Comparison of ENCODE assay signal across 7 mouse cellular contexts in genomic region chr9:108284410-108284809, GRCm38 (mm10). TPM values are rescaled to one million over a fixed set of nuclear protein-coding genes. Genes with fewer than 3 reads are reported as not detected.
DNase-seq lines count a peak whose midpoint lies in the region; ATAC-seq lines count a peak whose summit lies in the region.

No protein-coding gene starts in this region.

- no peak overlapping the region for H3K9ac ChIP-seq in forebrain, embryonic 12.5 days

- H3K27me3 ChIP-seq in forebrain, embryonic 12.5 days, result no peaks in the 10 kb centered on the region
- H3K27me3 ChIP-seq in hindbrain, embryonic 10.5 days (ENCODE audit: insufficient read depth, poor library complexity, severe bottlenecking), result no peaks in the 10 kb centered on the region

- no peak overlapping the region for H3K4me3 ChIP-seq in forebrain, embryonic 12.5 days (replicated peaks)
- H3K4me3 ChIP-seq in hindbrain, embryonic 10.5 days, result no peak overlapping the region

- H3K9me3 ChIP-seq in forebrain, embryonic 12.5 days, result no peaks in the 10 kb centered on the region
- no peaks in the 10 kb centered on the region for H3K9me3 ChIP-seq in hindbrain, embryonic 10.5 days

- no peak overlapping the region for H3K4me2 ChIP-seq in forebrain, embryonic 12.5 days

- DNase-seq in MN1 (ENCODE audit: low spot score), result peak; percentile 83
- DNase-seq in c-Kit-negative CD71-positive TER-119-positive erythroid progenitor cells, embryonic 14.5 days (ENCODE audit: low read depth, low spot score), result peak; percentile 62
- peak; percentile 71 for DNase-seq in hindbrain, embryonic 10.5 days (ENCODE audit: low spot score)
- DNase-seq in layer of hippocampus, postnatal 10 days (ENCODE audit: low spot score in 2 of 2), result peak; percentile 73 to 78
- DNase-seq in lung, postnatal 4 days, result peak; percentile 39 to 82
- peak; percentile 67 to 75 for DNase-seq in right cerebral cortex, postnatal 10 days (ENCODE audit: low spot score in 2 of 2)

- no peaks in the 10 kb centered on the region for H3K36me3 ChIP-seq in forebrain, embryonic 12.5 days (replicated peaks)
- no peaks in the 10 kb centered on the region for H3K36me3 ChIP-seq in hindbrain, embryonic 10.5 days

- H3K27ac ChIP-seq in forebrain, embryonic 12.5 days, result no peak overlapping the region
- no peak overlapping the region for H3K27ac ChIP-seq in hindbrain, embryonic 10.5 days

- WGBS in forebrain, embryonic 12.5 days, result 16% methylated on average over 6 of the region's 6 CpGs
- WGBS in hindbrain, embryonic 10.5 days, result 18% methylated on average over 6 of the region's 6 CpGs

- no peaks in the 10 kb centered on the region for H3K4me1 ChIP-seq in forebrain, embryonic 12.5 days
- no peaks in the 10 kb centered on the region for H3K4me1 ChIP-seq in hindbrain, embryonic 10.5 days (replicated peaks)

- peak; percentile 58; the same call in 1 of the 2 replicates for ATAC-seq in forebrain, embryonic 12.5 days (ENCODE audit: low FRiP score)

RNA-seq across cellular contexts. Expression of gene Nicn1, which starts 5.8 kb away (rescaled TPM):
- polyA plus RNA-seq in forebrain, embryonic 12.5 days (2016; fragmentation: Nextera tagmentation; extraction: Ambion mirVana), result 65.0 and 69.8 TPM in 2 replicates
- 39.5 and 54.3 TPM in 2 replicates for polyA plus RNA-seq in hindbrain, embryonic 10.5 days (2016; fragmentation: Nextera tagmentation; extraction: Ambion mirVana)
- 10 to 100 TPM; 86.6 to 92.6 TPM for total RNA-seq in layer of hippocampus, postnatal 10 days (2021)

RNA-seq across cellular contexts. Expression of gene Amt, which starts 12.2 kb away (rescaled TPM):
- polyA plus RNA-seq in forebrain, embryonic 12.5 days (2016; fragmentation: Nextera tagmentation; extraction: Ambion mirVana), result 17.7 and 22.4 TPM in 2 replicates
- 31.4 and 34.7 TPM in 2 replicates for polyA plus RNA-seq in hindbrain, embryonic 10.5 days (2016; fragmentation: Nextera tagmentation; extraction: Ambion mirVana)
- 10 to 100 TPM; 24.6 to 26.5 TPM for total RNA-seq in layer of hippocampus, postnatal 10 days (2021)

RNA-seq across cellular contexts. Expression of gene Dag1, which starts 20.7 kb away (rescaled TPM):
- 62.7 and 67.9 TPM in 2 replicates for polyA plus RNA-seq in forebrain, embryonic 12.5 days (2016; fragmentation: Nextera tagmentation; extraction: Ambion mirVana)
- polyA plus RNA-seq in hindbrain, embryonic 10.5 days (2016; fragmentation: Nextera tagmentation; extraction: Ambion mirVana), result 81.2 and 81.6 TPM in 2 replicates
- 100 to 1,000 TPM; 132 to 136 TPM for total RNA-seq in layer of hippocampus, postnatal 10 days (2021)

RNA-seq across cellular contexts. Expression of gene Rhoa, which starts 21.5 kb away (rescaled TPM):
- 331 and 341 TPM in 2 replicates for polyA plus RNA-seq in forebrain, embryonic 12.5 days (2016; fragmentation: Nextera tagmentation; extraction: Ambion mirVana)
- polyA plus RNA-seq in hindbrain, embryonic 10.5 days (2016; fragmentation: Nextera tagmentation; extraction: Ambion mirVana), result 271 and 385 TPM in 2 replicates
- 100 to 1,000 TPM; 212 to 222 TPM for total RNA-seq in layer of hippocampus, postnatal 10 days (2021)

RNA-seq across cellular contexts. Expression of gene Tcta, which starts 21.6 kb away (rescaled TPM):
- polyA plus RNA-seq in forebrain, embryonic 12.5 days (2016; fragmentation: Nextera tagmentation; extraction: Ambion mirVana), result 30.5 and 30.7 TPM in 2 replicates
- 20.7 and 32.7 TPM in 2 replicates for polyA plus RNA-seq in hindbrain, embryonic 10.5 days (2016; fragmentation: Nextera tagmentation; extraction: Ambion mirVana)
- total RNA-seq in layer of hippocampus, postnatal 10 days (2021), result 10 to 100 TPM; 44.8 to 46.9 TPM
